In the genomic region with DNA sequence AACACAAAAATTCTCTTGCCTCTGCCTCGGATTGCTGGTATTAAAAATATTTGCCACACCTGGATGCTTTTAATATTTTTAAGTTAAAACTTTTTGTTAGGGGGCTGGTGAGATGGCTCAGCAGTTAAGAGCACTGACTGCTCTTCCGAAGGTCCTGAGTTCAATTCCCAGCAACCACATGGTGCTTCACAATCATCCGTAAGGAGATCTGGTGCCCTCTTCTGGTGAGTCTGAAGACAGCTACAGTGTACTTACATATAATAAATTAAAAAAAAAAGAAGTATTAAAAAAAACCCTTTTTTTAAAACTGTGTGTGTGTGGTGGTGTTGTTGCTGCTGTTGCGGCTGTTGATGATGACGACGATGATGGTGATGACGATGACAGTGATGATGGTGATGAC, we compare ENCODE assay signal across 19 mouse cellular contexts. TPM values are rescaled to one million over a fixed set of nuclear protein-coding genes. Genes with fewer than 3 reads are reported as not detected.
DNase-seq lines count a peak whose midpoint lies in the region; ATAC-seq and TF ChIP-seq lines count a peak whose summit lies in the region.
"Not testable (repeated sequence)": the region's sequence is repeated elsewhere in the genome, so short reads cannot be mapped to it uniquely, and the experiment has no call there.
"Had no signal": no experiment of that assay in that cellular context is flagged by ENCODE, and none has a peak within 500 bp of the region (broad histone marks: within the 10 kb centered on the region; RNA-seq: fewer than 3 reads in every experiment).

No protein-coding gene starts in this region.

- not testable (repeated sequence) for H3K4me2 ChIP-seq in forebrain, postnatal 0 days (ENCODE audit: low read depth); midbrain, postnatal 0 days (ENCODE audit: low read depth, low read length, poor library complexity, severe bottlenecking)
- peak overlapping the region; percentile 49; the same call in 1 of the 2 replicates for H3K4me2 ChIP-seq in liver, embryonic 15.5 days

- H3K36me3 ChIP-seq in E14TG2a.4 (ENCODE audit: insufficient read depth, low read length); forebrain, postnatal 0 days (ENCODE audit: insufficient read depth); liver, adult 2 months (ENCODE audit: control insufficient read depth, insufficient read depth, low read length); liver, embryonic 15.5 days (replicated peaks); midbrain, postnatal 0 days (ENCODE audit: insufficient read depth, low read length): not testable (repeated sequence)

- TF ChIP-seq CTCF in E14TG2a.4 (conservative IDR thresholded peaks at IDR 0.05; ENCODE audit: low read length), result peak; percentile 25
- peak; percentile 26; the same call in 1 of the 2 replicates for TF ChIP-seq CTCF in forebrain, postnatal 0 days (IDR thresholded peaks at IDR 0.05; ENCODE audit: low read depth)
- TF ChIP-seq CTCF in liver, adult 2 months (IDR thresholded peaks at IDR 0.05; ENCODE audit: low read depth, low read length), result not testable (repeated sequence)
- peak; percentile 44; the same call in 1 of the 2 replicates for TF ChIP-seq CTCF in midbrain, postnatal 0 days (IDR thresholded peaks at IDR 0.05)

- WGBS in forebrain, postnatal 0 days, result 79% methylated on average over 7 of the region's 7 CpGs
- 89% methylated on average over 7 of the region's 7 CpGs for WGBS in liver, adult 2 months
- 80% methylated on average over 7 of the region's 7 CpGs for WGBS in liver, embryonic 15.5 days (ENCODE audit: insufficient replicate concordance)
- 81% methylated on average over 7 of the region's 7 CpGs for WGBS in midbrain, postnatal 0 days

- not testable (repeated sequence) for H3K27me3 ChIP-seq in E14TG2a.4 (ENCODE audit: insufficient read depth, low read length); forebrain, postnatal 0 days (ENCODE audit: insufficient read depth, low read length); liver, adult 2 months (ENCODE audit: control insufficient read depth, insufficient read depth, low read length); midbrain, postnatal 0 days (ENCODE audit: insufficient read depth, low read length)
- peaks cover 11% of the 10 kb centered on the region for H3K27me3 ChIP-seq in liver, embryonic 15.5 days

- not testable (repeated sequence) for H3K27ac ChIP-seq in forebrain, postnatal 0 days (ENCODE audit: low read depth, low read length); liver, adult 2 months (replicated peaks; ENCODE audit: insufficient read depth, low read depth, low read length); midbrain, postnatal 0 days (ENCODE audit: low read depth, low read length)
- H3K27ac ChIP-seq in liver, embryonic 15.5 days (replicated peaks), result peak overlapping the region; percentile 94

- not testable (repeated sequence) for H3K9me3 ChIP-seq in E14TG2a.4 (ENCODE audit: low read length); forebrain, postnatal 0 days (ENCODE audit: low read length); liver, embryonic 15.5 days (replicated peaks); midbrain, postnatal 0 days (ENCODE audit: low read length)

- not testable (repeated sequence) for ATAC-seq in forebrain, postnatal 0 days; liver, embryonic 15.5 days (ENCODE audit: insufficient read depth); midbrain, postnatal 0 days (ENCODE audit: low FRiP score)

- H3K79me2 ChIP-seq in liver, adult 2 months (ENCODE audit: control insufficient read depth, insufficient read depth, low read length), result not testable (repeated sequence)

- not testable (repeated sequence) for H3K4me1 ChIP-seq in E14TG2a.4 (replicated peaks; ENCODE audit: low read depth, low read length); forebrain, postnatal 0 days (ENCODE audit: insufficient read depth); liver, adult 2 months (ENCODE audit: control insufficient read depth, insufficient read depth, low read length); midbrain, postnatal 0 days (ENCODE audit: insufficient read depth, low read length)
- peaks cover 46% of the 10 kb centered on the region for H3K4me1 ChIP-seq in liver, embryonic 15.5 days (replicated peaks)

- DNase-seq in 3T3-L1 (ENCODE audit: low read depth, low spot score) (peak; percentile 62), NIH3T3 (ENCODE audit: low read depth) (peak; percentile 71)
- not testable (repeated sequence) for DNase-seq in forebrain, postnatal 0 days; midbrain, postnatal 0 days (ENCODE audit: low spot score)
- DNase-seq in induced T-regulatory cell, adult 2 months (ENCODE audit: low read depth), result peak; percentile 61
- DNase-seq in liver, adult 2 months (ENCODE audit: extremely low read depth, low read depth, low spot score), result peak; percentile 44

- not testable (repeated sequence) for TF ChIP-seq POLR2A in liver, adult 2 months (IDR thresholded peaks at IDR 0.05; ENCODE audit: extremely low read depth, insufficient read depth, low read length)

- H3K9ac ChIP-seq in forebrain, postnatal 0 days; liver, adult 2 months (ENCODE audit: low read depth, low read length); liver, embryonic 15.5 days; midbrain, postnatal 0 days (replicated peaks; ENCODE audit: low read length, poor library complexity, severe bottlenecking): not testable (repeated sequence)

- H3K4me3 ChIP-seq in E14TG2a.4 (replicated peaks; ENCODE audit: low read length); forebrain, postnatal 0 days (ENCODE audit: low read depth, low read length); liver, adult 2 months (ENCODE audit: insufficient read depth, low read depth, low read length); liver, embryonic 15.5 days (replicated peaks); midbrain, postnatal 0 days (ENCODE audit: low read depth, low read length): not testable (repeated sequence)

RNA-seq across cellular contexts. Expression of a gene that starts 4.7 kb away (rescaled TPM):
- total RNA-seq in forebrain, postnatal 0 days (2014; rRNA removed), result 0.38 TPM in 1 of 2 replicates, not detected in the other
- 0.70 and 0.76 TPM in 2 replicates for polyA plus RNA-seq in forebrain, postnatal 0 days (2015; fragmentation: Nextera tagmentation; extraction: Ambion mirVana)
- total RNA-seq in liver, adult 2 months (2014; rRNA removed), result not detected in 2 replicates
- not detected in 2 replicates for polyA plus RNA-seq in liver, adult 2 months (2012; rRNA removed)
- 0.97 and 1.3 TPM in 2 replicates for polyA plus RNA-seq in liver, embryonic 15.5 days (2015; fragmentation: Nextera tagmentation; extraction: Ambion mirVana)
- total RNA-seq in midbrain, postnatal 0 days (2014; rRNA removed), result not detected in 2 replicates
- 0.83 and 1.1 TPM in 2 replicates for polyA plus RNA-seq in midbrain, postnatal 0 days (2015; fragmentation: Nextera tagmentation; extraction: Ambion mirVana)
- total RNA-seq: heart, postnatal 14 days; megakaryocyte-erythroid progenitor cell, adult 5-6 weeks; monocyte, adult 5-6 weeks had no signal
- polyA plus RNA-seq: large intestine, adult 2 months; macrophage had no signal

RNA-seq across cellular contexts. Expression of a gene that starts 8.5 kb away (rescaled TPM):
- 1,019 and 1,040 TPM in 2 replicates for total RNA-seq in forebrain, postnatal 0 days (2014; rRNA removed)
- polyA plus RNA-seq in forebrain, postnatal 0 days (2015; fragmentation: Nextera tagmentation; extraction: Ambion mirVana), result 1,146 and 1,244 TPM in 2 replicates
- 527 and 614 TPM in 2 replicates for total RNA-seq in liver, adult 2 months (2014; rRNA removed)
- 1,187 and 1,294 TPM in 2 replicates for polyA plus RNA-seq in liver, adult 2 months (2012; rRNA removed)
- 1,470 and 1,719 TPM in 2 replicates for polyA plus RNA-seq in liver, embryonic 15.5 days (2015; fragmentation: Nextera tagmentation; extraction: Ambion mirVana)
- 863 and 928 TPM in 2 replicates for total RNA-seq in midbrain, postnatal 0 days (2014; rRNA removed)
- polyA plus RNA-seq in midbrain, postnatal 0 days (2015; fragmentation: Nextera tagmentation; extraction: Ambion mirVana), result 1,039 and 1,193 TPM in 2 replicates

RNA-seq across cellular contexts. Expression of a gene that starts 12.9 kb away (rescaled TPM):
- total RNA-seq in forebrain, postnatal 0 days (2014; rRNA removed), result 0.62 and 0.69 TPM in 2 replicates
- polyA plus RNA-seq in forebrain, postnatal 0 days (2015; fragmentation: Nextera tagmentation; extraction: Ambion mirVana), result not detected in 2 replicates
- total RNA-seq in liver, adult 2 months (2014; rRNA removed), result 0.13 and 0.18 TPM in 2 replicates
- 0.09 and 0.21 TPM in 2 replicates for polyA plus RNA-seq in liver, adult 2 months (2012; rRNA removed)
- polyA plus RNA-seq in liver, embryonic 15.5 days (2015; fragmentation: Nextera tagmentation; extraction: Ambion mirVana), result 0.10 and 0.12 TPM in 2 replicates
- 0.82 and 2.9 TPM in 2 replicates for total RNA-seq in midbrain, postnatal 0 days (2014; rRNA removed)
- not detected in 2 replicates for polyA plus RNA-seq in midbrain, postnatal 0 days (2015; fragmentation: Nextera tagmentation; extraction: Ambion mirVana)
- total RNA-seq: monocyte, adult 5-6 weeks had no signal
- polyA plus RNA-seq: embryonic facial prominence, embryonic 13.5 days; heart, embryonic 13.5 days; intestine, embryonic 15.5 days; limb, embryonic 11.5 days; macrophage; midbrain, embryonic 13.5 days; stomach, embryonic 14.5 days had no signal

RNA-seq across cellular contexts. Expression of a gene that starts 19.5 kb away (rescaled TPM):
- 81.1 and 89.0 TPM in 2 replicates for total RNA-seq in forebrain, postnatal 0 days (2014; rRNA removed)
- polyA plus RNA-seq in forebrain, postnatal 0 days (2015; fragmentation: Nextera tagmentation; extraction: Ambion mirVana), result 96.8 and 107 TPM in 2 replicates
- total RNA-seq in liver, adult 2 months (2014; rRNA removed), result 16.0 and 17.4 TPM in 2 replicates
- polyA plus RNA-seq in liver, adult 2 months (2012; rRNA removed), result 29.4 and 42.2 TPM in 2 replicates
- 73.6 and 83.0 TPM in 2 replicates for polyA plus RNA-seq in liver, embryonic 15.5 days (2015; fragmentation: Nextera tagmentation; extraction: Ambion mirVana)
- 68.0 and 88.1 TPM in 2 replicates for total RNA-seq in midbrain, postnatal 0 days (2014; rRNA removed)
- polyA plus RNA-seq in midbrain, postnatal 0 days (2015; fragmentation: Nextera tagmentation; extraction: Ambion mirVana), result 94.1 and 103 TPM in 2 replicates

RNA-seq across cellular contexts. Expression of a gene that starts 20.0 kb away (rescaled TPM):
- 20.4 and 20.6 TPM in 2 replicates for total RNA-seq in forebrain, postnatal 0 days (2014; rRNA removed)
- polyA plus RNA-seq in forebrain, postnatal 0 days (2015; fragmentation: Nextera tagmentation; extraction: Ambion mirVana), result 66.4 and 73.7 TPM in 2 replicates
- total RNA-seq in liver, adult 2 months (2014; rRNA removed), result 6.7 and 8.6 TPM in 2 replicates
- 12.7 and 17.8 TPM in 2 replicates for polyA plus RNA-seq in liver, adult 2 months (2012; rRNA removed)
- polyA plus RNA-seq in liver, embryonic 15.5 days (2015; fragmentation: Nextera tagmentation; extraction: Ambion mirVana), result 31.3 and 32.8 TPM in 2 replicates
- total RNA-seq in midbrain, postnatal 0 days (2014; rRNA removed), result 18.3 and 34.2 TPM in 2 replicates
- polyA plus RNA-seq in midbrain, postnatal 0 days (2015; fragmentation: Nextera tagmentation; extraction: Ambion mirVana), result 61.5 and 64.3 TPM in 2 replicates
